Mouse (Mus musculus) heart, adult 2 months (tissue): ENCODE measurements at regions not wholly inside any gene's neighbourhood (a gene's known extent, or its start where the extent isn't known, plus 50 kb on each side); places are given as distances from the start of the nearest gene placed in this dataset.
A peak's percentile ranks its signal among the peaks of the same experiment; 100 is the strongest.
"Not testable (repeated sequence)": the region's sequence is repeated elsewhere in the genome, so short reads cannot be mapped to it uniquely, and the experiment has no call there.

Experiments
- DNase-seq, 2 experiments: peaks; one replicate each; pipeline ENCODE4 v3.0.0; 2021
- H3K27ac ChIP-seq: fragments of 200-600 bp; 2 replicates; pipeline ENCODE4 v1.8.1; 2022
- H3K27me3 ChIP-seq: fragments of 200-500 bp; 2 replicates; pipeline ENCODE4 v1.6.1; 2012; ENCODE audit warnings: mild to moderate bottlenecking, low read length, inconsistent platforms, mixed read lengths; ENCODE audit not compliant: control insufficient read depth, insufficient read depth
- H3K36me3 ChIP-seq: fragments of 200-500 bp; 2 replicates; pipeline ENCODE4 v1.6.1; 2012; ENCODE audit warnings: low read length, inconsistent platforms; ENCODE audit not compliant: control insufficient read depth, insufficient read depth
- H3K4me1 ChIP-seq: fragments of 200-500 bp; 2 replicates; pipeline ENCODE4 v1.6.1; 2011; ENCODE audit warnings: low read length; ENCODE audit not compliant: control insufficient read depth, insufficient read depth
- H3K4me3 ChIP-seq: fragments of 200-600 bp; 2 replicates; pipeline ENCODE4 v1.8.1; 2022
- H3K79me2 ChIP-seq: fragments of 200-500 bp; replicated peaks from 2 replicates; pipeline ENCODE4 v1.6.1; 2012; ENCODE audit warnings: mild to moderate bottlenecking, inconsistent platforms, low read length, moderate library complexity, mixed read lengths; ENCODE audit not compliant: control insufficient read depth, insufficient read depth
- H3K9ac ChIP-seq: fragments of 200-500 bp; 2 replicates; pipeline ENCODE4 v1.6.1; 2012; ENCODE audit warnings: low read depth, mild to moderate bottlenecking, control low read depth, inconsistent platforms, low read length, mixed read lengths
- CTCF ChIP-seq: fragments of 200-600 bp; IDR thresholded peaks from 2 replicates; pipeline ENCODE4 v1.8.1; 2022; ENCODE audit warnings: antibody characterized with exemption, mild to moderate bottlenecking, moderate library complexity
- EP300 ChIP-seq: fragments of 200-500 bp; IDR thresholded peaks from 2 replicates; pipeline ENCODE4 v1.6.1; 2011; ENCODE audit warnings: low read depth, low read length, control low read depth; ENCODE audit not compliant: insufficient read depth
- POLR2A ChIP-seq: fragments of 200-500 bp; IDR thresholded peaks from 2 replicates; pipeline ENCODE4 v1.6.1; 2011; ENCODE audit warnings: mild to moderate bottlenecking, low read depth, low read length, control low read depth; ENCODE audit not compliant: insufficient read depth
- WGBS: fragments of 180-500 bp; shearing (Covaris S2); methylation state at CpG from one replicate; pipeline ENCODE4 v1.1.7; 2018; 5-methylcytosine and 5-hydroxymethylcytosine counted together
- intact Hi-C: fragments of 180-260 bp; cut with DNase I; formaldehyde crosslinking; loops from one replicate; pipeline ENCODE4 v1.15.1; 2025

- Histone ChIP-seq H3K9ac (no peak overlapping the region), H3K4me3 (no peak overlapping the region), H3K79me2 (no peaks in the 10 kb centered on the region), H3K36me3 (no peaks in the 10 kb centered on the region), H3K27me3 (no peaks in the 10 kb centered on the region), H3K27ac (no peak overlapping the region), H3K4me1 (no peaks in the 10 kb centered on the region)
- 95% methylated on average over 3 of the region's 3 CpGs for WGBS
- intact Hi-C loops: no loop called here
- no peak for DNase-seq
- no peak for TF ChIP-seq EP300
- TF ChIP-seq CTCF: no peak
- no peak for TF ChIP-seq POLR2A
Measured at GRCm38 (mm10) chr2:128290609-128291008, 164.8 kb downstream of the Bcl2l11 start.

- TF ChIP-seq EP300 (no peak), CTCF (no peak), POLR2A (no peak)
- Histone ChIP-seq H3K79me2 (no peaks in the 10 kb centered on the region), H3K36me3 (no peaks in the 10 kb centered on the region), H3K27ac (no peak overlapping the region), H3K27me3 (no peaks in the 10 kb centered on the region), H3K9ac (no peak overlapping the region), H3K4me1 (no peaks in the 10 kb centered on the region; the same call in 1 of the 2 replicates), H3K4me3 (no peak overlapping the region)
- intact Hi-C loops: no loop called here
- 86% methylated on average over 3 of the region's 3 CpGs for WGBS
- DNase-seq: no peak
Measured at GRCm38 (mm10) chr2:128294610-128295009, 168.8 kb downstream of the Bcl2l11 start.

- H3K36me3 ChIP-seq: no peaks in the 10 kb centered on the region
- intact Hi-C loops: no loop called here
- no peak for TF ChIP-seq POLR2A
- TF ChIP-seq EP300: no peak
- no peak for TF ChIP-seq CTCF
- no peak for DNase-seq
- H3K4me1 ChIP-seq: no peaks in the 10 kb centered on the region; the same call in 1 of the 2 replicates
- H3K9ac ChIP-seq: no peak overlapping the region
- no peak overlapping the region for H3K4me3 ChIP-seq
- H3K27me3 ChIP-seq: no peaks in the 10 kb centered on the region
- no peak overlapping the region for H3K27ac ChIP-seq
- WGBS: 63% methylated on average over 11 of the region's 11 CpGs
- no peaks in the 10 kb centered on the region for H3K79me2 ChIP-seq
Measured at GRCm38 (mm10) chr2:128295018-128295424, 169.2 kb downstream of the Bcl2l11 start.

GRCm38 (mm10) chr2:128295726-128296234, 169.9 kb downstream of the Bcl2l11 start:
- no peak for TF ChIP-seq EP300
- no peak for TF ChIP-seq CTCF
- TF ChIP-seq POLR2A: no peak
- Histone ChIP-seq H3K27me3 (no peaks in the 10 kb centered on the region), H3K36me3 (no peaks in the 10 kb centered on the region), H3K9ac (no peak overlapping the region), H3K27ac (no peak overlapping the region), H3K4me3 (no peak overlapping the region), H3K4me1 (no peaks in the 10 kb centered on the region; the same call in 1 of the 2 replicates), H3K79me2 (no peaks in the 10 kb centered on the region)
- 67% methylated on average over 3 of the region's 3 CpGs for WGBS
- no peak for DNase-seq
- intact Hi-C loops: no loop called here

GRCm38 (mm10) chr2:128296423-128296822, 170.6 kb downstream of the Bcl2l11 start:
- intact Hi-C loops, H3K79me2 ChIP-seq, H3K36me3 ChIP-seq, H3K27ac ChIP-seq, H3K4me1 ChIP-seq, H3K27me3 ChIP-seq, H3K9ac ChIP-seq, DNase-seq, H3K4me3 ChIP-seq: not testable (repeated sequence)
- WGBS: 77% methylated on average over 5 of the region's 5 CpGs

GRCm38 (mm10) chr2:128296897-128297296, 171.1 kb downstream of the Bcl2l11 start:
- 46% methylated on average over 5 of the region's 5 CpGs for WGBS

More at GRCm38 (mm10) chr2:128296897-128297296, 171.1 kb downstream of the Bcl2l11 start:
- Histone ChIP-seq H3K27me3 (no peaks in the 10 kb centered on the region), H3K9ac (no peak overlapping the region), H3K4me1 (no peaks in the 10 kb centered on the region; the same call in 1 of the 2 replicates), H3K27ac (no peak overlapping the region), H3K36me3 (no peaks in the 10 kb centered on the region), H3K79me2 (no peaks in the 10 kb centered on the region), H3K4me3 (no peak overlapping the region)
- intact Hi-C loops: no loop called here
- DNase-seq: peak in 1 of 2 experiments; percentile 49
- TF ChIP-seq POLR2A (no peak), EP300 (no peak), CTCF (no peak)
